Mouse (Mus musculus) myocyte (in vitro differentiated cells): ENCODE data around the gene Col6a6. TPM values are rescaled to one million over a fixed set of nuclear protein-coding genes. Genes with fewer than 3 reads are reported as not detected.

Source experiments
- H3K27me3 ChIP-seq: one replicate; pipeline ENCODE4 v1.6.1; 2011; ENCODE audit not compliant: control insufficient read depth, insufficient read depth, insufficient read length
- H3K36me3 ChIP-seq: one replicate; pipeline ENCODE4 v1.6.1; 2011; ENCODE audit not compliant: control insufficient read depth, insufficient read depth
- H3K4me2 ChIP-seq: one replicate; pipeline ENCODE4 v1.6.1; 2011; ENCODE audit warnings: low read depth, control low read depth
- H3K4me3 ChIP-seq: one replicate; pipeline ENCODE4 v1.5.1; 2011; ENCODE audit warnings: mild to moderate bottlenecking, control low read depth, moderate library complexity
- H3K79me2 ChIP-seq: one replicate; pipeline ENCODE4 v1.6.1; 2011; ENCODE audit not compliant: control insufficient read depth, insufficient read depth
- H3ac ChIP-seq: one replicate; pipeline ENCODE4 v1.6.1; 2011; ENCODE audit not compliant: control insufficient read depth, insufficient read length
- CEBPB ChIP-seq: IDR thresholded peaks from 2 replicates; pipeline ENCODE4 v1.6.1; 2011; ENCODE audit warnings: mild to moderate bottlenecking, moderate library complexity; ENCODE audit not compliant: poor library complexity, insufficient read depth, severe bottlenecking
- E2F4 ChIP-seq: IDR thresholded peaks from one replicate; pipeline ENCODE4 v1.6.1; 2011; ENCODE audit warnings: mild to moderate bottlenecking, control low read depth, moderate library complexity; ENCODE audit not compliant: insufficient read depth
- MAX ChIP-seq: IDR thresholded peaks from one replicate; pipeline ENCODE4 v1.6.1; 2011; ENCODE audit warnings: low read depth, mild to moderate bottlenecking, control low read depth
- MYOD1 ChIP-seq, 3 experiments: IDR thresholded peaks; one replicate each; pipeline ENCODE4 v1.6.1; 2011; ENCODE audit warnings: control low read depth in 2 of 3, low read depth in 2 of 3, mild to moderate bottlenecking in 2 of 3, moderate library complexity in 1 of 3; ENCODE audit not compliant: insufficient read length in 2 of 3, control insufficient read depth in 1 of 3
- MYOG ChIP-seq, 3 experiments: IDR thresholded peaks; one replicate each; pipeline ENCODE4 v1.6.1; 2011; ENCODE audit warnings: control low read depth in 2 of 3, low read depth in 2 of 3, mild to moderate bottlenecking in 2 of 3; ENCODE audit not compliant: insufficient read length in 2 of 3, control insufficient read depth in 1 of 3, insufficient read depth in 1 of 3
- POLR2A ChIP-seq: IDR thresholded peaks from one replicate; pipeline ENCODE4 v1.6.1; 2011; ENCODE audit warnings: low read depth, mild to moderate bottlenecking, control low read depth, moderate library complexity; ENCODE audit not compliant: insufficient read length
- POLR2AphosphoS2 ChIP-seq: IDR thresholded peaks from one replicate; pipeline ENCODE4 v1.6.1; 2011; ENCODE audit warnings: low read depth, control low read depth; ENCODE audit not compliant: insufficient read length
- REST ChIP-seq: IDR thresholded peaks from one replicate; pipeline ENCODE4 v1.6.1; 2011; ENCODE audit warnings: mild to moderate bottlenecking, control low read depth, moderate library complexity; ENCODE audit not compliant: insufficient read depth, insufficient read length
- SRF ChIP-seq: IDR thresholded peaks from one replicate; pipeline ENCODE4 v1.6.1; 2011; ENCODE audit warnings: low read depth; ENCODE audit not compliant: control insufficient read depth, insufficient read length
- TCF12 ChIP-seq: IDR thresholded peaks from one replicate; pipeline ENCODE4 v1.6.1; 2011; ENCODE audit warnings: mild to moderate bottlenecking, control low read depth; ENCODE audit not compliant: poor library complexity, insufficient read depth, severe bottlenecking
- TCF3 ChIP-seq: IDR thresholded peaks from one replicate; pipeline ENCODE4 v1.6.1; 2011; ENCODE audit warnings: low read depth, control low read depth; ENCODE audit not compliant: insufficient read length
- USF1 ChIP-seq: IDR thresholded peaks from one replicate; pipeline ENCODE4 v1.6.1; 2011; ENCODE audit warnings: low read depth, mild to moderate bottlenecking, control low read depth, moderate library complexity
- polyA plus RNA-seq: library from polyadenylated mRNA; unstranded; fragments of >200 nt; fragmentation: generic; extraction: Trizol; gene quantifications from one replicate; pipeline ENCODE4 v1.2.1, GENCODE M21; 2012; ENCODE audit warnings: missing spikeins

Col6a6 gene
- polyA plus RNA-seq, 1 experiment, result 0.01 TPM

GRCm38 (mm10) chr9:105758861-105759260 is 69.1 kb downstream of the Col6a6 start:
- H3ac ChIP-seq, result no peak overlapping the region
- TF ChIP-seq TCF3 (no peak), TCF12 (no peak), POLR2A (no peak), USF1 (no peak), REST (no peak), CEBPB (no peak), POLR2AphosphoS2 (no peak)
- no peak overlapping the region for H3K4me2 ChIP-seq
- no peaks in the 10 kb centered on the region for H3K79me2 ChIP-seq
- no peaks in the 10 kb centered on the region for H3K27me3 ChIP-seq
- H3K36me3 ChIP-seq, result no peaks in the 10 kb centered on the region
- no peak overlapping the region for H3K4me3 ChIP-seq

DNA sequence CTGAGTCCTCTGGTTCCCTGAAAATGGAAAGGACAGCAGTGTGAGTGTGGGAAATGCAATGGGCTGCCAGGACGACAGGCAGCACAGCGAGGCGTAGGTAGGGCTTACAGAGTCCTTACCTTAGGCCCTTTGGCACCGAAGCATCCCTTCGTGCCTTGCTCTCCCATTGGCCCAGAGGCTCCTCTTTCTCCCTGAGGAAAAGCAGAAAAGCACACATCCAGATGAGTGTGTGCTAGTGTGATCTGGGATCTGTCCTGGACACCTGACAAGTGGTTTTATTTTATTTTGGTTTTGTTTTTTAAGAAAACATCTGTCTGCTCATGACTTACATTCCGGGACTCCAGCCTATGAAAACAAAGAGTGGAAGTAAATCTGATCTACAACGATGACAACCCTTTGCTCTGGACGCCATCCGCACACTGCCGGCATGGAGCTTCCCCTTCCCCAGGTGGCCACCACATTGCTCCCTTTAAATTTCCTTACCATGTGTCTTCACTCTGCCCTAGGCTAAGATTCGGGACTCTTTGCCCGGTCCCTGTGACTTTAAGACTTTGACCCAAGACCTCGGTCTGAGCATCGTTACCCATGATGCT is 69.7 kb downstream of the Col6a6 start:
- no peak for TF ChIP-seq MYOG (IDR thresholded peaks at IDR 0.05; ENCODE audit: control insufficient read depth in 1 of 3, insufficient read depth in 1 of 3, insufficient read length in 2 of 3, low read depth in 2 of 3)
- TF ChIP-seq USF1, result no peak
- TF ChIP-seq TCF3, result no peak
- no peak for TF ChIP-seq CEBPB
- no peak for TF ChIP-seq MAX
- TF ChIP-seq SRF, result no peak
- no peak for TF ChIP-seq REST
- no peak overlapping the region for H3K4me3 ChIP-seq
- H3K27me3 ChIP-seq, result no peaks in the 10 kb centered on the region
- no peak overlapping the region for H3K4me2 ChIP-seq
- H3K36me3 ChIP-seq, result no peaks in the 10 kb centered on the region
- H3K79me2 ChIP-seq, result no peaks in the 10 kb centered on the region
- no peak overlapping the region for H3ac ChIP-seq

- no peak overlapping the region for H3K4me2 ChIP-seq
- no peak overlapping the region for H3ac ChIP-seq
- no peaks in the 10 kb centered on the region for H3K36me3 ChIP-seq
- no peak overlapping the region for H3K4me3 ChIP-seq
- TF ChIP-seq TCF12 (no peak), MYOD1 (IDR thresholded peaks at IDR 0.05; ENCODE audit: control insufficient read depth in 1 of 3, insufficient read length in 2 of 3, low read depth in 2 of 3) (no peak), POLR2A (no peak), MAX (no peak), USF1 (no peak), MYOG (IDR thresholded peaks at IDR 0.05; ENCODE audit: control insufficient read depth in 1 of 3, insufficient read depth in 1 of 3, insufficient read length in 2 of 3, low read depth in 2 of 3) (no peak), SRF (no peak), POLR2AphosphoS2 (no peak), E2F4 (no peak), CEBPB (no peak), TCF3 (no peak), REST (no peak)
- no peaks in the 10 kb centered on the region for H3K27me3 ChIP-seq
- H3K79me2 ChIP-seq, result no peaks in the 10 kb centered on the region
These were observed 73.7 kb downstream of the Col6a6 start for GRCm38 (mm10) chr9:105754256-105754655.

DNA sequence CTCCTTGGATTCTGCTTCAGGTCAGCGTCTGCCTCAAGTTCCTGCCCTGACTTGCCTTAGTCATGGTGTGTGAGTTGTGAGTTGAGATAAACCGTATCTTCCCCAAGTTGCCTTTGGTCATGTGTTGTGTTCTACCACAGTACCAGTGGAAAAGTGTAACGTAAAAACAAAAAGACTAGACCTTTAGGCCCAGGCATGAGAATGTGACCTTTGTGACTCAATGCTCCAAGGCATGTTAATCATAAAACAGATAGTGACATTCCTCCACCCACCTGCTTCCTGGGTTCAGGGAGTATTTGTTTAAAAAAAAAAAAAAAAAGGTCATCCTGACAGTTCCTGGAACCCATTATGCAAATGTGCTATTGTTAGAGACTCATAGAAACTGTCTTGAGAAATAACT is 82.1 kb downstream of the Col6a6 start:
- no peaks in the 10 kb centered on the region for H3K36me3 ChIP-seq
- no peaks in the 10 kb centered on the region for H3K27me3 ChIP-seq
- no peaks in the 10 kb centered on the region for H3K79me2 ChIP-seq
- no peak overlapping the region for H3ac ChIP-seq
- H3K4me2 ChIP-seq, result no peak overlapping the region
- no peak overlapping the region for H3K4me3 ChIP-seq
- TF ChIP-seq MAX (no peak), CEBPB (no peak), USF1 (no peak), SRF (no peak), MYOD1 (IDR thresholded peaks at IDR 0.05; ENCODE audit: control insufficient read depth in 1 of 3, insufficient read length in 2 of 3, low read depth in 2 of 3) (no peak), MYOG (IDR thresholded peaks at IDR 0.05; ENCODE audit: control insufficient read depth in 1 of 3, insufficient read depth in 1 of 3, insufficient read length in 2 of 3, low read depth in 2 of 3) (no peak), TCF12 (no peak), E2F4 (no peak), REST (no peak), TCF3 (no peak)

- TF ChIP-seq REST (no peak), POLR2AphosphoS2 (no peak), MAX (no peak), USF1 (no peak), POLR2A (no peak), TCF12 (no peak), TCF3 (no peak), CEBPB (no peak), MYOD1 (IDR thresholded peaks at IDR 0.05; ENCODE audit: control insufficient read depth in 1 of 3, insufficient read length in 2 of 3, low read depth in 2 of 3) (no peak), SRF (no peak), MYOG (IDR thresholded peaks at IDR 0.05; ENCODE audit: control insufficient read depth in 1 of 3, insufficient read depth in 1 of 3, insufficient read length in 2 of 3, low read depth in 2 of 3) (no peak), E2F4 (no peak)
- Histone ChIP-seq H3K4me2 (no peak overlapping the region), H3K36me3 (no peaks in the 10 kb centered on the region), H3ac (no peak overlapping the region), H3K27me3 (no peaks in the 10 kb centered on the region), H3K4me3 (no peak overlapping the region), H3K79me2 (no peaks in the 10 kb centered on the region)
These were observed 87.5 kb downstream of the Col6a6 start for GRCm38 (mm10) chr9:105740413-105740812.
